Mouse (Mus musculus) heart, adult 2 months (tissue): ENCODE results near the gene St13. TPM values are rescaled to one million over a fixed set of nuclear protein-coding genes. Genes with fewer than 3 reads are reported as not detected.

Experiments used
- DNase-seq, 2 experiments: peaks; one replicate each; pipeline ENCODE4 v3.0.0; 2021
- H3K27ac ChIP-seq: fragments of 200-600 bp; 2 replicates; pipeline ENCODE4 v1.8.1; 2022
- H3K27me3 ChIP-seq: fragments of 200-500 bp; 2 replicates; pipeline ENCODE4 v1.6.1; 2012; ENCODE audit warnings: mild to moderate bottlenecking, low read length, inconsistent platforms, mixed read lengths; ENCODE audit not compliant: control insufficient read depth, insufficient read depth
- H3K36me3 ChIP-seq: fragments of 200-500 bp; 2 replicates; pipeline ENCODE4 v1.6.1; 2012; ENCODE audit warnings: low read length, inconsistent platforms; ENCODE audit not compliant: control insufficient read depth, insufficient read depth
- H3K4me1 ChIP-seq: fragments of 200-500 bp; 2 replicates; pipeline ENCODE4 v1.6.1; 2011; ENCODE audit warnings: low read length; ENCODE audit not compliant: control insufficient read depth, insufficient read depth
- H3K4me3 ChIP-seq: fragments of 200-600 bp; 2 replicates; pipeline ENCODE4 v1.8.1; 2022
- H3K79me2 ChIP-seq: fragments of 200-500 bp; replicated peaks from 2 replicates; pipeline ENCODE4 v1.6.1; 2012; ENCODE audit warnings: mild to moderate bottlenecking, inconsistent platforms, low read length, moderate library complexity, mixed read lengths; ENCODE audit not compliant: control insufficient read depth, insufficient read depth
- H3K9ac ChIP-seq: fragments of 200-500 bp; 2 replicates; pipeline ENCODE4 v1.6.1; 2012; ENCODE audit warnings: low read depth, mild to moderate bottlenecking, control low read depth, inconsistent platforms, low read length, mixed read lengths
- CTCF ChIP-seq: fragments of 200-600 bp; IDR thresholded peaks from 2 replicates; pipeline ENCODE4 v1.8.1; 2022; ENCODE audit warnings: antibody characterized with exemption, mild to moderate bottlenecking, moderate library complexity
- EP300 ChIP-seq: fragments of 200-500 bp; IDR thresholded peaks from 2 replicates; pipeline ENCODE4 v1.6.1; 2011; ENCODE audit warnings: low read depth, low read length, control low read depth; ENCODE audit not compliant: insufficient read depth
- POLR2A ChIP-seq: fragments of 200-500 bp; IDR thresholded peaks from 2 replicates; pipeline ENCODE4 v1.6.1; 2011; ENCODE audit warnings: mild to moderate bottlenecking, low read depth, low read length, control low read depth; ENCODE audit not compliant: insufficient read depth
- WGBS: fragments of 180-500 bp; shearing (Covaris S2); methylation state at CpG from one replicate; pipeline ENCODE4 v1.1.7; 2018; 5-methylcytosine and 5-hydroxymethylcytosine counted together
- intact Hi-C: fragments of 180-260 bp; cut with DNase I; formaldehyde crosslinking; loops from one replicate; pipeline ENCODE4 v1.15.1; 2025
- polyA plus RNA-seq: library from polyadenylated mRNA; depleted of rRNA; stranded (reverse); fragments of >200 nt; gene quantifications from 2 replicates; pipeline ENCODE4 v1.2.3, GENCODE M21; 2012; rRNA removed
- total RNA-seq, 2 experiments: library from RNA; stranded (reverse); gene quantifications; 2 replicates each; pipeline ENCODE4 v1.2.3; 2021

St13 gene
- total and polyA plus RNA-seq, 3 experiments = 15.8 to 111 (median 108) TPM

- H3K27ac ChIP-seq = no peak overlapping the region
- intact Hi-C loops = no loop called here
- no peak overlapping the region for H3K4me3 ChIP-seq
- no peaks in the 10 kb centered on the region for H3K79me2 ChIP-seq
- no peak overlapping the region for H3K9ac ChIP-seq
- no peak for DNase-seq
- H3K4me1 ChIP-seq = peaks cover 10% of the 10 kb centered on the region
- TF ChIP-seq POLR2A (no peak), EP300 (no peak), CTCF (no peak)
- peaks cover 20% of the 10 kb centered on the region for H3K36me3 ChIP-seq
- WGBS = 94% methylated on average over 7 of the region's 7 CpGs
- no peaks in the 10 kb centered on the region for H3K27me3 ChIP-seq
Observed at GRCm38 (mm10) chr15:81327501-81327900, 72.4 kb downstream of the St13 start.

GRCm38 (mm10) chr15:81324979-81325378 lies 74.9 kb downstream of the St13 start:
- Histone ChIP-seq H3K9ac (no peak overlapping the region), H3K36me3 (peaks cover 9% of the 10 kb centered on the region), H3K4me1 (peaks cover 7% of the 10 kb centered on the region), H3K27ac (peak overlapping the region; percentile 59), H3K79me2 (no peaks in the 10 kb centered on the region), H3K4me3 (no peak overlapping the region), H3K27me3 (no peaks in the 10 kb centered on the region)
- TF ChIP-seq EP300 (no peak), POLR2A (no peak), CTCF (no peak)
- no peak for DNase-seq
- 53% methylated on average over 4 of the region's 4 CpGs for WGBS
- intact Hi-C loops = no loop called here

DNA sequence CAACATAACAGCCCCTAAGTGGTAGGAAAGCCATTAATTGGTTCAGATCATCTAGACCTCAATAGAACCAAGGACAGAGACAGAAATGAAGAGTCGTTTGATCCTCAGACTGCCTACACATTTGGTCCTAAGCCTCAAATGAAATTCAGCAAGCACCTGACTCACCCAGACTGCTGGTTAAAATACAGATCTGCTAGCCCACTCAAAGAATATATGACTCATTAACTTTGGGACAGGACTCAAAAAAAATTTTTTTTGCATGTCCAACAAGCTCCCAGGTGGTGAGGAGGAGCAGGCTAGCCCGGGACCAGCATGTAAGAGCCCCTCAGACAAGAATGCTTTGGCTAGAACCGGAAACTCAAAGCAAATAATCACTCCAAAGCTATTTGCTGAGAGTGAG lies 79.7 kb downstream of the St13 start:
- Histone ChIP-seq H3K4me1 (no peaks in the 10 kb centered on the region; the same call in 1 of the 2 replicates), H3K27ac (no peak overlapping the region), H3K36me3 (peaks cover 5% of the 10 kb centered on the region; the same call in 1 of the 2 replicates), H3K79me2 (no peaks in the 10 kb centered on the region), H3K27me3 (no peaks in the 10 kb centered on the region), H3K4me3 (no peak overlapping the region), H3K9ac (no peak overlapping the region)
- 98% methylated on average over 3 of the region's 3 CpGs for WGBS
- intact Hi-C loops = no loop called here
- DNase-seq = no peak
- TF ChIP-seq CTCF (no peak), EP300 (no peak), POLR2A (no peak)

DNA sequence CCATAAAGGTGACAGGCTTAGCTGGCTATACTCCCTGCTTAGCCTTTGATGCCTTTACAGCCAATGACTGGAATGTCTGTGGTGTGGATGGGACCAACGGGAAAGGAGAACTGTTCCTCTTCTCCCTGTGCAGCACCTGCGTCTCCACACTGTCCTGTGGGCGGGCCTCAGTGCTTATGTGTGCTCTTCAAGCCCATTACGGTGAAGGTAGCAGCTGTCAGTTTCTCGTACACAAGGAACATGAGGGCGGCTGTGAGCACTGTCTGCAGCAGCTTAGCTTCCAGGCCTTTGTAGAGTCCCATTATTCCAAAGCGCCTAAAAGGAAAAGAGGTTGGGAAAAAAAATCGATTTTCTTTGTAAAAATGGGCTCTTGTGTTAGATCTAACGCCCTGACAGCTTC lies 80.4 kb downstream of the St13 start:
- TF ChIP-seq EP300 = no peak
- TF ChIP-seq CTCF = no peak
- no peak for TF ChIP-seq POLR2A
- intact Hi-C loops = no loop called here
- H3K4me3 ChIP-seq = no peak overlapping the region
- H3K4me1 ChIP-seq = no peaks in the 10 kb centered on the region
- H3K36me3 ChIP-seq = peaks cover 3% of the 10 kb centered on the region; the same call in 1 of the 2 replicates
- WGBS = 95% methylated on average over 9 of the region's 9 CpGs
- no peak for DNase-seq
- H3K27me3 ChIP-seq = no peaks in the 10 kb centered on the region
- H3K79me2 ChIP-seq = no peaks in the 10 kb centered on the region
- H3K9ac ChIP-seq = no peak overlapping the region
- H3K27ac ChIP-seq = no peak overlapping the region

- intact Hi-C loops = no loop called here
- no peaks in the 10 kb centered on the region for H3K79me2 ChIP-seq
- H3K9ac ChIP-seq = no peak overlapping the region
- TF ChIP-seq POLR2A = no peak
- no peak for TF ChIP-seq CTCF
- no peak for TF ChIP-seq EP300
- no peak for DNase-seq
- no peak overlapping the region for H3K4me3 ChIP-seq
- no peaks in the 10 kb centered on the region for H3K4me1 ChIP-seq
- WGBS = 88% methylated on average over 3 of the region's 3 CpGs
- H3K36me3 ChIP-seq = no peaks in the 10 kb centered on the region
- H3K27me3 ChIP-seq = no peaks in the 10 kb centered on the region
- H3K27ac ChIP-seq = no peak overlapping the region
Observed at GRCm38 (mm10) chr15:81313928-81314327, 85.9 kb downstream of the St13 start.

Other genes starting within 250 kb of the St13 start
- gene Mrtfa, start 209.3 kb downstream of the St13 start, total RNA-seq = 10 to 100 TPM in 1 of 2 experiments, 1 to 10 TPM in 1; 7.2 to 11.0 TPM
- 9.0 and 9.6 TPM in 2 replicates for gene Mrtfa, start 209.3 kb downstream of the St13 start, polyA plus RNA-seq
- gene Mchr1, start 164.6 kb downstream of the St13 start, total RNA-seq = not detected
- gene Mchr1, start 164.6 kb downstream of the St13 start, polyA plus RNA-seq = not detected in 2 replicates
- gene Slc25a17, start 39.3 kb downstream of the St13 start, total RNA-seq = 10 to 100 TPM; 13.0 to 15.7 TPM
- gene Slc25a17, start 39.3 kb downstream of the St13 start, polyA plus RNA-seq = 15.1 and 24.6 TPM in 2 replicates
- gene Xpnpep3, start 61 bp upstream of the St13 start, total RNA-seq = 10 to 100 TPM; 10.8 to 12.9 TPM
- gene Xpnpep3, start 61 bp upstream of the St13 start, polyA plus RNA-seq = 5.8 and 12.3 TPM in 2 replicates
- not detected for gene Dnajb7, start 8.2 kb upstream of the St13 start, total RNA-seq
- not detected in 2 replicates for gene Dnajb7, start 8.2 kb upstream of the St13 start, polyA plus RNA-seq
- 100 to 1,000 TPM; 106 to 122 TPM for gene Rbx1, start 66.2 kb upstream of the St13 start, total RNA-seq
- 67.8 and 96.1 TPM in 2 replicates for gene Rbx1, start 66.2 kb upstream of the St13 start, polyA plus RNA-seq
- gene Ep300, start 185.3 kb upstream of the St13 start, total RNA-seq = 10 to 100 TPM; 37.7 to 49.0 TPM
- gene Ep300, start 185.3 kb upstream of the St13 start, polyA plus RNA-seq = 14.7 and 19.4 TPM in 2 replicates